Mouse (Mus musculus): ENCODE results near the gene Hoxa10. TPM values are rescaled to one million over a fixed set of nuclear protein-coding genes. Genes with fewer than 3 reads are reported as not detected.

The Hoxa10 gene
- total RNA-seq, 2 experiments from 2014 or later, result not detected

DNA sequence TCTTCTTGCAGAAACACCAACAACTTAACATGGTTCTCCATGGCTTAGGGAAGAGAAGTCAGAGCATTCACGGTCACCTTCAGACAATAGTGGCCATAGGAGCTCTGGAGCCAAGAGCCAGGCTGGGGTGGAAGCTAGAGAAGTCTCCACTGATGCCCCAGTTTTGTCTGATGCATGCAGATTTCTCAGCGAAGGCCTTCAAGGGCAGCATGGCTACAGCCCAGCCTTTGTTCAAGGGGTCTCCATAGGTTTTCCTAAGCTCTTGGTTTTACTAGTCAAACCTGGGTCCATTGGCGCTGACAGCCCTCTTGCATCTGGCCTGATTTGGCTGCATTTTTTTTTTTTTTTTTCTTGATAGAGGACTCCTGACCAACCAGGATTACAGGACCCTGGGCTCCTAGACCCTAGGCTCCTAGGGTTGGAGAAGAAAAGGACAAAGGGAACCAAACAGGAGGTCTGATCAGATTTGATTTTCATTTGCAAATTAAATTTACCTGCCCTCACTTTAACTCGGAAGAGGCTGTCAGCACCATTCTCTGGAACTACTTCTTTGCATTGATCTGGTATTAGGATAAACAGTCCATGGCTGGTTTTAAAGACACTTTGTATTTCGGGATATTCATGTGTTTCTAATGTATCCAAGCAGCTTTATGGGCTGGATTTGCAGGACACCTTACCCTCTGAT lies 23.6 kb upstream of the Hoxa10 start:
- DNase-seq (ENCODE audit: low spot score in 2 of 2), result no peak

DNA sequence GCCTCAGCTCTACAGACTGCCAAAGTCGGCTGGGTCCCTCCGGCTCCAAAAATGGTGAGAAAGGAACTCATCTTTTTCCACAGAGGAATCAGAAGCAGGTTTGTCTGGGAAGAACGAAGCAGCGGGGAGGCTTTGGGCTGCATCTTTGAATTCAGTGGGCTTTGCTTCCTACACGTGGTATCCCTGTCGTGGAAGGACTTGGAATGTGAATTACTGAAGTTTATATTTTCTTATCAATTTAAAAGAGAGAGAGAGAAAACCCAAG lies 22.6 kb upstream of the Hoxa10 start:
- DNase-seq (ENCODE audit: low spot score in 2 of 2), result no peak

DNA sequence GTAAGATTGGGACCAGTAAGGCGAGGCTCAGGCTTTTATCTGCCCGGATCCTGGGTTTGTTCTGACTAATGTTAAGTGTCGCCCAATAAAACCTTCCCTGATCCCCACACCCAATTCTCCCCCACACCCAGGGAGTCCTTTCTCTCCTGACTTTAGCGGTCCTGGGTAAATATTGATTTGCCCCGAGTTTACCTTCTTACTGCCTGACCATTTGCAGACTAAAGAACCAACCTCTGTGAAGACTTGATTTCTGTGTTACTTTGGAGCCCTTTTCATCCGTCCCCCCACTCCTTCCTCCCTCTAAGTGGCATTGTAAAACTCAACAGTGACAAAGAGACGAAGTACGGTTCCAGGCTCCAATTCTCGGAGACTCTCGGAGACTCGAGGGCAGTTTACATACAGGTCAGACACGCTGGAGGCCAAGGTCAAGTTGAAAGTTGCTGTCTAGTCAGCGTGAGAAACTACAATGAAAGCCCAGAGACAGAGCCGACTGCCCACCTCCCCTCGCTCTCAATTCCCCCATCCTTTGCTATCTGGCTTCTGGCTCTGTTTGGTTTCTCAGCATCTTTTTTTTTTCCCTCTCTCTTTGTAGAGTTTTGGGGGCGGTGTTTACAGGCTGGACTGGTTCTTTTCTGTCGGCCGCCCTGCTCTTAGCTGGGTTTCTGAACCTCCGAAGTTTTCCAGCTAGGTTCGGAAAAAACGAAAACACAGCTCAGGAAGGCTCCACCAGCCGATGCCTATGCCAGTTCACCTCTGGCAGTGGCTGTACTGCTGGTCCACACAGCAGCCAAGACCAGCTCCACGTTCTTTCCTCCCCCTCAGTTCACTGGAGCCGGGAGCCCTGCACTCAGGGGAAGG lies 22.0 kb upstream of the Hoxa10 start:
- no peak for DNase-seq (ENCODE audit: low spot score in 2 of 2)

DNA sequence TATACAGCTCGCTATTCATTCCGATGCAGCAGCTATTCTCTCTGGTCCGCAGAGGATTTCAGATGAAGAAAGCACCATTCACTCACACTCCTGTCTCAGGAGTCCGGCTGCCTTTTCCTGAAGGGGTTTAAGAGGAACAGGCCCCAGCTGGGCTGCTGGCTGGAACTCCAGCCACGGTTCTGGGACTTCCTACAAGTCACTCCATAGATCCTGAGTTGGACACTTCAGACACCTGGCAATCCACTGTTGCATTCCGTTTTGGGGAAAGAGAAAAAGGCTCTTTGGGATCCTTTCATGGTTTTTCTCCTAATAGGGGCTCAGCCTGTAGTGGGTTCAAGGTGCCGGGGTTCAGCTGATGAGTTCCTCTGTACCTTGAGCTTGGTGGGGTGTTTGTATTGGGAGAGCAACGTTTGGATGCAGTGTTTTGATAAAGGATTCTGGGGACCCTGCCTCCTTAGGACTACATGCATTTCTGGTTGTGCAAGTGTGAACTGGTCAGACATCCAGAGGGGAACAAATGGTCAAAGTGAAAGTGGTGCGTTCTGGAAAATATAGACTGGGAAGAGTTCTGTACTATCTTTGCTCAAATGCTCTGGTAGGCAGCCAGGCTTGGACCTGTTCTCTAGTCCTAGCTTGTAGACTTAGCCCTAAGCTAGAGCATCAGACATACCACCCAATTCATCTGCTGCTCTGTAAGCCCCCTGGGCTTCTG lies 21.3 kb upstream of the Hoxa10 start:
- DNase-seq (ENCODE audit: low spot score in 2 of 2), result no peak

DNA sequence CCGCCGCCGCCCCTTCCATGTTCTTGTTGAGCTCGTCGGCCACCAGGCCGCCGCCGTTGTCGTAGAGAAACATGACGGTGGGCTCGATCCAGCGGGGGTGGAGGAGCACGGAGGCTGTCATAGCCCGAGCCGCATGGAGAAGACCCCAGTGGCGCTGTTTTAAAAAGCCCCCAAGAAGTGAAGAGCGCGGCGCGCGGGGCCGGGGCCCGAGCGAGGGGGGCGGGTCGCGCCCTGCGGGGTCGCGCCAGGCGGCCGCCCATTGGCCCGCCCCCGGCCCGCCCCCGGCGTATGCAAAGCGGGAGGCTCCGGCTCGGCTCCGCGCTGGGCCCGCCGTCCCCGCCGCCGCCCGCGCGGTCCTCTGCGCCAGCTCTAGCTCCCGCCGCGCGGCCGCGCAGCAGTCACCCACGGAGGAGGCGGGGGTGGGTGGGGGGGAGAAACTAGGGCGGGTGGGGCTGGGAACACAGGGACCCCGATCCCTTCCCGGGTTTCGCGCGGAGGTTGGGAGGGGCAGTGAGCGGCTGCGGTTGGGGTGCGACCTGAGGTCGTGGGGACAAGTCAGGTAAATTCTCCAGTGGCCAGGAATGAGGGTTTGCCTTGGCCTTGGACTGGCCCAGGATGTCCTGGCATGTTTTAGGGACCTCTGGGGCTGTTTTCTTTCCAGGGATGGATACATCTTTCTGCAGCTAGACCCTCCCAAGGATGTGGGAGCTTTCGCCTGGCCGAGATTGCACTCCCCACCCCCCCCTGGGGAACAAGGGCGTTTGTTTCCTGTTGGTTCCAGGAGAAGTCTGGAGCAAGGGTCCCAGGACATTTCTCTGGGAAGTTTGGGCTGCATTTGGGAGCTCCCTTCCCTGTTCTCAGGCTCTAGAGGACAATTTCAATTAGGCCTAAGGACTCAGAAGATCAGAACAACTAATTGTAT lies 20.3 kb upstream of the Hoxa10 start, which contains the start of gene Hoxa13:
Gene Hoxa13, minus strand, starts transcription at position 227 of the 922 bp plus-strand sequence.
- no peak for DNase-seq (ENCODE audit: low spot score in 2 of 2)

DNA sequence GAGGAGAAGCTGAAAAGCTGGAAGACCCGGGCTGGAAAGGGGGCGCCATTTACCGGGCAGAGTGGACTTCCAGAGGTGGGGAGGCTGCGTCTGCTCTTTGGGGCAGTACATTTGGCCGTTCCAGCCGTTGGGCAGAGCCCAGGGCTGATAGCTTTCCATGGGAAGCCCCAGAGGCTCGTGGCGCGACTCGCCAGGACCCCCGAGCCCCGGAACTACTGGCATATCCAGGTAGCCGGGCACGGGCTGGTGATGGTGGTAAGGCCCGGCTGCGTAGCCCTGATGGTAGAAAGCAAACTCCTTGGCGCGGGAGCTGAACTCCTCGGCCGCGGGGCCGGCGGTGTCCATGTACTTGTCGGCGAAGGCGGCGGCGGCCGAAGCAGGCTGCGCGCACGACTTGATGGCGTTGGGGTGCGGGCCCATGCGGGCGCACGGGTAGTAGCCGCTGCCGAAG lies 19.2 kb upstream of the Hoxa10 start:
- no peak for DNase-seq (ENCODE audit: low spot score in 2 of 2)

DNA sequence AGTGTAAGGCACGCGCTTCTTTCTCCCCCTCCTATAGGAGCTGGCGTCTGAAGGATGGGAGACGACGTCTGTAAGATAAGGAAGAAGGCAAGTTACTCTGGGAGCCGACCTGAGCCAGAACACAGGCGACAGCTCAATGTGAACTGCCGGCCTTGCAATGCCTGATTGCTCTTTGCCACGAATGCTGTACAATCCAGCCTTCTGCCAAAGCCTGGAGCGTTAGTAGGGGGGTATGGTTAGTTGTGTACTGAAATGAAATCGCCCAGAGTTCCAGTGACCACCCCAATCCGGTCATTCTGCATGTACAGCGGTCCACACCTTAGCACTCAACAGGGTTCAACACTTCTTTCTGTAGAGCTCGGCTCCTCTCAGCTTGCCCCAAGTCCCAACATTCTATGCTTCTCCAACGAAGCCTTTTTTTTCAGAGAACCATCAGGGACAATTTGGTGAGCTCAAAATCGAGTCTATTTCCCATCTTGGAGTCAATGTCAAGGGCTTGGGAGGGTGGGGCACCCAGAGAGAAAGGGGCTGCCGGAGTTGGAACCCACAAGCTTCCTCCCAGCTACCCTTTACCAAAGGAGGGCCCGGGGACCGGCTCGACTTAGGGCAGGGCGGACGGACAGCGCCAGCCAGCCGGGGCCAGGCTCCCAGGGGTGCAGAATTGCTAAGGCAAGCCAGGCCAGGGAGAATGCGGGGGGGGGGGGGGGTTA lies 18.6 kb upstream of the Hoxa10 start:
- DNase-seq (ENCODE audit: low spot score in 2 of 2), result no peak

DNA sequence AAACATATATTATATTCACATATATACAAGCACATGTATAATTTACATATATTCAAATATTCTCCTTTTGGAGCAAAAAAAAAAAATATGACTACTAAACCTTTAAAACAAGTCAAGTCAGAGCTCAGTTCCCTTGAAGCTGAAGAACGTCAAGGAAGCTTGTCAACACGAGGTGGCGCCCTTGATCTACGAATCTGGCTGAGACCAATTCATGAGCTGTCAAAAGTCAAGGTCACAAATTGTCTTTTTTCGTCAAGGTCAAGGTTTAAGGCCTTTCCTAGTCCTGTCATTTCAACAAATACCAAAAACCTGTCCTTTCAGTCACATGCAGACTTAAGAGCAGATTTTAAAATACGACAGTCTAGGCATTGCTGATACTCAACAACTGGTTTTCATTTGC lies 16.3 kb upstream of the Hoxa10 start:
- DNase-seq (ENCODE audit: low spot score in 2 of 2), result peak; percentile 67 to 80

DNA sequence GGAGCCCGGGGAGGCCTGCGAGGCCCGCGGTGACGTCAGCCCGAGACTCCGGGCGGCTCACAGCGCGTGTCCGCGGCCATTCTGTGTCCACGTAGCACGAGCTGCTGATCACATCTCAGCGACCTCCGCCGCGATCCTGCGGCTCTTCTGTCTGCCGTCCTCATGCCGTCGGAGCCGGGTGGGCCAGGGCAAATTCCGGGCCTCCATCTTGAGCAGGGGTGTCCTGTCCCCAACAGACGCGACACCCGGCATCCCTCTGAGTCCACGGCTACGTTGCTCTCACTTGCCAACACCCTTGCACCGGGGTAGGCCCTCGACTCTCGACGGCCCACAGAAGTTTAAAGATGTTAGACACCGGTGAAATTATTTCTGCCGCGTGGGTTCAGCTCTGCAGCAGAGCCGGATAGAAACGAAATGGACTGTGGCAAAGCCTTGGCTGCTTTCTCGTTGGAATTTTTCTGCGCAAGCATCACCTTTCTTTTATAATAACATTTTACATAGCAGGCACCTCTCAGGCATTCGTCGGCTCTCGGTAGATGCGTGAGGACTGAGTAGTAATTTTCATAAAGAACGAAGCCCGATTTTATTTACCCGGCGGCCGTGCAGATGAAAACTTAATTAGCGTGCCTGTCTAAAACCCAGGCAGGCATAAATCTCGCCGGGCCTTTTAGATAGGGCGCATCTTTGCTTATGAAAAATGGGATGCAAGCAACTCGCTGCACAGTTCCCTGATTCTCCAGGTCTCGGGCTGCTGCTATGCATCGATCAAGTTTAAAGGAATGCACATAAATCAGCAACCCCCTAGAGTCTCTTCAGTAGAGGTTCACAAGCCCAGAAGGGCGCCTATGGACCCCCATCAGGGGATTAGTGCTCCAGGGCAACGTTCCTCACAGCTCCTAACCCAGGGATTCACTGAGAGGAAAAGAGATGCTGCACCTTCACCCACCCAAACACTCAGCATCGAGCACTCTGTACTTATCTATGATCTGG lies 13.2 kb upstream of the Hoxa10 start:
- DNase-seq (ENCODE audit: low spot score in 2 of 2), result no peak

DNA sequence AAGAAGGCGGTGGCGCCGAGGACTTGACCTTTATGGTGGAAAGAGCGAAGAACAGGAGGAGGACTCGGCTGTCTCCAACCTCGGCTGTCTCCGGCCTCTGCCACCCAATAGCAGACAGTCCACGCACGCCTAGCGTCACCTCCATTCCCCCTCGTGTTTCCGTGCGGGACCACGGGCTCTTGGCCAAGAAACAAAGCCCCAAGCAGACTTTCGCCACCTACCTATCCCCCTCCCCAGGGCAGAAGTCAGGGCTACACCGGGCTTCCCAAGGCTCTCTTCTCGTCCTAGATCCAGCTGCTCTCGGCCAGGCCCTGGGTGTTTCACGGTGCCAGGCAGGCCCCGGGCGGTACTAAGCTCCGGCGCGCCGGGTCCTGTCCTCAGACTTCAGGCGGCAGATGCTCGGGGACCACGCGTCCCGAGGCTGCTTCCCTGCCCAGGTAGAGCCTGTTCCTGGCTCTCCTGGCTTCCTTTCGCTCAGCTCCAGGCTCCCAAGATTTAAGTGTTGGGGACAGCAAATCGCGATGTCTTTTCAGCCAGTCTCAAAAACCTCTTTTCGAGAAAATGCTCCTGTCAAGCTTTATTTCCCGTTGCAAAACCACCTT lies 12.2 kb upstream of the Hoxa10 start:
- no peak for DNase-seq (ENCODE audit: low spot score in 2 of 2)

DNA sequence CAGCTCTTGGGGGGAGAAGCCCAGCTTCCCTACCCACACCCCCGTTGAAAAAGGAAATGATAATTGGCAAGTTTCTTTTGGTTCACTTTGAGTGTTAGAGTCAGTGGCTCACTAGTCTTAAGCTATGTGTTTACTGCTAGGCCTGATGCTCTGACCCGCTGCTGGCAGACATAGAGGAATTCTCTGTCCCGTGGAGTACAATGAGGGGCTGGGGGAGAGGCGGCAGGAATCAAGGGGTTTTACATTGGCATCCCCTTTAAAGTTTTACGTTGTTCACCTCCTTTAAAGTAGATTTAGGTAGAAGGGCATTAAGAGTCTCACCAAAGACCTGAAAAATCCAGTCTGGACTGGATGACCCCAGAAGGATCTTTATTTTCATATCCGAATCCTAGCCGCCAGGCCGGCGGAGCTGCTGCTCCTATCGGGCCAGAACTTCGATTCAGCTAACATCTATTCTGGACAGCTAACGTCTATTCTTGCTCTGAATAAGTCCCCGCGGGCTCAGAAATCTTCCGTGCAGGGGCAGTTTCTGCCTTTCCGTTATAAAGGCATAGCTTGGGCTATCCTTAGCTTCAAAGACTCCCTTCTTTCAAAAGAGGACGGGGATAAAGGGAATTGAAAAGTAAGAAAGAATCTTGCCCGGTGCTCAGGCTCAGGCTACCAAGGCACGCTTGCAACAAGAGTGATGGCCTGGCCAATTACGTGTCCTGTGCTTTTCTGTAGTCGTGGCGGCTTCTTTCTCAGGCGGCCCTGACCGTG lies 11.5 kb upstream of the Hoxa10 start:
- DNase-seq (ENCODE audit: low spot score in 2 of 2), result no peak

DNA sequence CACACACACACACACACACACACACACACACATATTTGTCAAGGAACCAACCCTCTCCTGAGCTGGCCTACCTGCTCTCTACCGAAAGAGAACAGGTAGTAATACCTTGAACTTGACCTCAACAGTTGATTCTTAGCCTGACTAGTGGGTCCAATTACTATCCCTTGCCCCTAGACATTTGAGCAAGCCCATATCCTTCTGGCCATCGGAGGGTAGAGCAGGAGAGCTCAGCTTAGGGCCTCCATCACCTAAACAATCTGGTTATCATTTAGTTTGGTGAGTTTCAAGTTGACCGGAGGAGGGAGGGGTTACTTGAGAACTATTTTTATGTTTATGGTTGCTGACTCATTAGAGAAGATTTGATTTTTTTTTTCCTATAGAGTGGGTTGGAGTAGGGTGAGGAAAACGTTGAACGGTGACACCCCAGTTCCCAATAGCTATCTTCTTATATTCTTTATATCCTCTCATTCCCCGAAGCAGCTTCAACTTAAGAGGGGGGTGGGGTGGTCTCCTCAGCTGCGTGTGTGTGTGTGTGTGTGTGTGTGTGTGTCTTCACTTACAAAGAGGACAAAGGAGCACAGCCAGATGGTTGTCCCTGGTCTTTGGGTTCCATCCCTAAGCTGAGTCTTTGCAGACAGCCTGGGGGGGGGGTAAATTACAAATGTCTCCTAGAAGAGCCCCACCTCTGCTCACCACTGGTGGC lies 10.7 kb upstream of the Hoxa10 start:
- DNase-seq (ENCODE audit: low spot score in 2 of 2), result no peak

DNA sequence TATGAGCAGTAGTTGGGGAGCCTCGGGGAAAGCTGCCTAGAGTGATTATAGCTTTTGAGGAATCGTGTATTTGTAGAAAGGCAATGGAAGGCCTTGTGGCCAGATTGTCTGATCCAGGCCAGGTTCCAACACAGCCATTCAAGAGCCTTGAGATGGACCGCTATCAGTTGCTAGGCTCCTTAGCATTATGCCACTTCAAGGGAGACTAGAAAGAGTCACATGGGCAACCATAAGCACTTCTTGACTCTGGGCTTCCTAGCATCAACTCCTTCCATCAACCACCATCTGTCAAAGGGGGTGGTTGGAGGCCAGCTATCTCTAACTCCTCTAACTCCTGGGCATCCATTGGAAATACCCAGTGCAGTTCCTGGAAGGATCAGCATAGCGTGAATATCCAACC lies 9.2 kb upstream of the Hoxa10 start:
- DNase-seq (ENCODE audit: low spot score in 2 of 2), result no peak

DNA sequence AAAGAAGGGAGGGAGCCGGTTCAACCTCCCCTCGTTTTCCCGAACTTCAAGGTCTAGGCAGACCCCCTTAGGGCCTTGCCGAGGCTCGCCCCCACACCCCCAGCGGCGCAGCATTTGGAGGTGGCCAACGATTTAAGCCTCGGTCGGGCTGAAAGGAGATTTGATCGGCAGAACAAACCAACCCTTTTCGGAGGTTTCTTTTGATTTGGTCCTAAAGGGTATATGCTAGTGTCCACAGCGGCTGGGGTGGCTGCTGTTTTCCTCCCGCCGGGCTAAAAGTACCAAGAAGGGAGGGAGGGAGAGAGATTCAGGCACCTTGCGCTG lies 8.7 kb upstream of the Hoxa10 start:
- DNase-seq (ENCODE audit: low spot score in 2 of 2), result no peak

DNA sequence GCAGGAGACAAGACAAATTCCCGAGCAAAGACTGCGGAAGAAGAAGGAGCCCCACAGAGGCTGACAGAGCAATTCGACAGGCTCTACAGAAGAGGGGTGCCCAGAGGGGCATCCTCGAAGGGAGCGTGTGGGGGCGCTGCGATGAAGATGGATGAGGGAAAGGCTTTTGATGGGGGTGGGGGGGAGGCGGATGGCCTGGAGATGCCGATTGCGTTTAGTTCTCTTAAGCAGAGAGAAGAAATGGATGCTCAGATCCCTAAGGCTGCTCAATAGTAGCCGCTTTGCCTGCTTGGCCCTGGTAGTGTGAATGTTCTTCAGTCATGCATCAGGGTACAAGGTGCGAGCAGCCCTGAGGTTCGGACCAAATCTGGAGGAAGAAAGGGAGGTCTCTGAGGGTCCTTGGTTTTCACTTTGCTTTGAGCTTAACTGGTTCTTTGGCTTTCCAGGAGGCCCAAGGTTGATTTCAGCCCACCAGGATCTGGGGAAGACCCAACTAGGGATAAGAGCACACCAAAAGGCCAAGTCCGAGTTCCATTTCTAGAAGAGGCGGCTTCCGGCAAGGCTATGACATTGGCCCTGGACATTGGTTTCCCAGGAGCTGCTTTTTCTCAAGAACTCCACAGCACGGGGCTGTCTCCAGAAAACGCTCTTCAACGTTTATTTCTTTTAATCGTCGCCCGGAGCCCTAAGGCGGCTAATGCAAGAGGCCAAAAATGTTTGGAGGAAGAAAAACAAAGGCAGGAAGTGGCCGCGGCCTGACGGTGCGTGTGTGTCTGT lies 8.2 kb upstream of the Hoxa10 start:
- no peak for DNase-seq (ENCODE audit: low spot score in 2 of 2)

DNA sequence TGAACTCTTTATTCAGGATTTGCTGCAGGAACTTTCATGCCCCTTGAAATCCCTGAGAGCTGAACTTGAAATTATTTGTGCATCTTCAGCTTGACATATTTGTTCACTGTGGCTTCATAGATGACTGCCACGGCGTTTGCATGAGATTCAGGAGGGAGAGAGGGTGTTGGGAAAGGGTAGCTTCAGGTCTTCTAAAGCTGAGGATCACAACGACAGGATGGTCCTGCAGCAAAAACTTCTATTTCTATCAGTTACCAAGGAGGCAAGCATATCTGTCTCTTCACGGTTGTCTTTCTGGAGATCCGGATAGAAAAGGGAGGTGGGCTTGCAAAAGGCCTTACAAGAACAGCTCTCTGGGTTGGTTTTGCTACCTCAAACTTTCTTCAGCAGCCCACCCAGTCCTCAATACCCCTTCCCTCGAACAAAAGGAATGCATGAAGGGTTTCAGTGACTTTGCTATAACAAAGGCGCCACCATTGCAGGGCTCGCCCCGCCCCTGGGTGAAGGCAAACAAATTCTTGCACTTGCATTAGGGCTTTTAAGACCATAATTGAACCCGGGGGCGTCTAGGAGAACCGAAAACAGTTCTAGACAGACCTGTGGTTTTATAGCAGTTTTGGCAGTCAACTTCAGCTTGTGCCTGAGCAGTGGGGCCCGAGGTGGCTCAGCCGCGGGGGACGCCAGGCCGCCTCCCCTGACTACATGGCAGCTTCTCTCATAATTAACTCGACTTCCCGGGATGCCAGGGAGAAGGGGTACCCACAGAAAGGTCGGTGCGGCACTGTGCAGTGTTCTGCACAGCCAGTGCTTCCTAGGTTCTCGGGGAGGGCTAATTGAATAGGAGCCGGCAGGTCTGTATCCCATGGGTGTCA lies 7.3 kb upstream of the Hoxa10 start:
- DNase-seq (ENCODE audit: low spot score in 2 of 2), result no peak

Data from left cerebral cortex, adult 18-20 months (tissue).